Mouse (Mus musculus) small intestine, adult 2 months (tissue): ENCODE measurements around the gene Adgrl1. TPM values are rescaled to one million over a fixed set of nuclear protein-coding genes. Genes with fewer than 3 reads are reported as not detected.

Experiments used
- H3K27ac ChIP-seq: fragments of 200-500 bp; 2 replicates; pipeline ENCODE4 v1.5.1; 2012; ENCODE audit warnings: low read depth, low read length, control low read depth, inconsistent platforms; ENCODE audit not compliant: insufficient read depth
- H3K27me3 ChIP-seq: fragments of 200-500 bp; 2 replicates; pipeline ENCODE4 v1.6.1; 2012; ENCODE audit warnings: mild to moderate bottlenecking, moderate library complexity, low read length, inconsistent platforms; ENCODE audit not compliant: control insufficient read depth, insufficient read depth
- H3K36me3 ChIP-seq: fragments of 200-500 bp; 2 replicates; pipeline ENCODE4 v1.6.1; 2012; ENCODE audit warnings: mild to moderate bottlenecking, low read length, control low read depth, inconsistent platforms; ENCODE audit not compliant: control insufficient read depth, insufficient read depth
- H3K4me1 ChIP-seq: fragments of 200-500 bp; 2 replicates; pipeline ENCODE4 v1.6.1; 2012; ENCODE audit warnings: low read length, inconsistent platforms, mixed read lengths; ENCODE audit not compliant: control insufficient read depth, insufficient read depth, insufficient read length
- H3K4me3 ChIP-seq: fragments of 200-500 bp; 2 replicates; pipeline ENCODE4 v1.5.1; 2012; ENCODE audit warnings: low read depth, mild to moderate bottlenecking, control low read depth, inconsistent platforms, low read length, moderate library complexity
- CTCF ChIP-seq: fragments of 200-500 bp; IDR thresholded peaks from 2 replicates; pipeline ENCODE4 v1.5.1; 2012; ENCODE audit warnings: low read depth, mild to moderate bottlenecking, control low read depth, inconsistent platforms, low read length, moderate library complexity, mixed read lengths; ENCODE audit not compliant: insufficient replicate concordance, insufficient read length; ENCODE audit errors: extremely low read depth
- POLR2A ChIP-seq: fragments of 200-500 bp; IDR thresholded peaks from 2 replicates; pipeline ENCODE4 v1.6.1; 2012; ENCODE audit warnings: low read depth, mild to moderate bottlenecking, control low read depth, inconsistent platforms, low read length, moderate library complexity
- whole genome bisulfite sequencing: fragments of 180-500 bp; shearing (Covaris S2); methylation state at CpG from one replicate; pipeline ENCODE4 v1.1.7; 2018; 5-methylcytosine and 5-hydroxymethylcytosine counted together
- polyA plus RNA-seq: library from polyadenylated mRNA; depleted of rRNA; stranded (reverse); fragments of >200 nt; gene quantifications from 2 replicates; pipeline ENCODE4 v1.2.3, GENCODE M21; 2012

The Adgrl1 gene
- polyA plus RNA-seq, 1 experiment: 19.1 TPM

DNA sequence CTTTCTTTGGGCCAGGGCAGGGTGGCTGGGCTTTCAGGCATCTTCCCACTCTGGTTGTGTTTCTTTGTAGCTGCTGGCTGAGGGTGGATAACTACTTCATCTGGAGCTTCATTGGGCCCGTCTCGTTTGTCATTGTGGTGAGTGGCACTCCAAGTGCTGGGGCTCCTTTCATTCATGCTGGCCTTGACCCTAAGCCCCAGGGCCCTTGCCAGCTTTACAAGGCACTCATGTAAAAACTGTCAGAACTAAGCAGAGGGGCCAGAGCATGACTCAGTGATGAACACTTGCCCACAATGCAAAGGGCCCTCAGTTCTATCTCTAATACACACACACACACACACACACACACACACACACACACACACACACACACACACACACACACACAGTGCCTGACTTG lies 35.1 kb downstream of the Adgrl1 start:
- no peak for TF ChIP-seq POLR2A
- no peak for TF ChIP-seq CTCF
- H3K4me1 ChIP-seq: no peaks in the 10 kb centered on the region
- 0 out of 2 replicates have a peak, but pooled peaks cover 3% of the 10 kb centered on the region for H3K36me3 ChIP-seq
- 92% methylated on average over 2 of the region's 2 CpGs for WGBS
- H3K27ac ChIP-seq: no peak overlapping the region
- no peak overlapping the region for H3K4me3 ChIP-seq
- H3K27me3 ChIP-seq: no peaks in the 10 kb centered on the region

DNA sequence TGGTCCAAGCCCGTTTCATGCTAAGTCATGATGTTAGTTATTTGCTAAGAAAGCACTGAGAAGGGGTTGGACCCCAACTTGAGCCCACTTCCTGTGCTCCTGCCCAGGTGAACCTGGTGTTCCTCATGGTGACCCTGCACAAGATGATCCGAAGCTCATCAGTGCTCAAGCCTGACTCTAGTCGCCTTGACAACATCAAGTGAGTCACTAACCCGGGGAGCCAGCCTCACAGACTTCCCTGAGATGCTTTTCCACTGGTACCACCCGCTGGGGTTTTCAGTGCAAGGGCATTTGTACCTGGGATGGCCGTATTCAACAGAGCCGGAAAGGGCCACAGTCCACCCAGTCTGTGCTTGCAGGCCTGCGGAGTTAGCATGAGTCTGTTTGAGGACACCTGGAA lies 35.5 kb downstream of the Adgrl1 start:
- 0 out of 2 replicates have a peak, but pooled peaks cover 3% of the 10 kb centered on the region for H3K36me3 ChIP-seq
- H3K27ac ChIP-seq: no peak overlapping the region
- no peak for TF ChIP-seq POLR2A
- no peak for TF ChIP-seq CTCF
- H3K4me3 ChIP-seq: no peak overlapping the region
- WGBS: 92% methylated on average over 8 of the region's 8 CpGs
- H3K4me1 ChIP-seq: no peaks in the 10 kb centered on the region
- no peaks in the 10 kb centered on the region for H3K27me3 ChIP-seq

DNA sequence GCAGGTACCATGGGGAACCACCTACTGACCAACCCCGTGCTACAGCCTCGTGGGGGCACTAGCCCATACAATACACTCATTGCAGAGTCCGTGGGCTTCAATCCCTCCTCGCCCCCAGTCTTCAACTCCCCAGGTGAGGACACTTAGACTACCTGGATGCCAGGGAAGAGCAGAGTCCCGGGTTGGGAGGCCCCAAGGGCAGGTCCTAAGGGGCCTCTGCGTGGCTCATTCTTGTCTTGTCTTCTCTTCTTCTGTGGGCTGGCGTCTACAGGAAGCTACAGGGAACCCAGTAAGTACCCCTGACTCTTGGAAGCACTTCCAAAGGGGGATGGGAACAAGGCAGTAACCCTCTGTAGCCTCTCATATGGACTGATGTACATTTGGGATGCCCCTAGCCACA lies 37.7 kb downstream of the Adgrl1 start:
- Histone ChIP-seq H3K27ac (no peak overlapping the region), H3K36me3 (0 out of 2 replicates have a peak, but pooled peaks cover 3% of the 10 kb centered on the region), H3K4me3 (no peak overlapping the region), H3K27me3 (no peaks in the 10 kb centered on the region), H3K4me1 (no peaks in the 10 kb centered on the region)
- TF ChIP-seq CTCF: no peak
- TF ChIP-seq POLR2A: no peak
- 85% methylated on average over 7 of the region's 7 CpGs for WGBS

DNA sequence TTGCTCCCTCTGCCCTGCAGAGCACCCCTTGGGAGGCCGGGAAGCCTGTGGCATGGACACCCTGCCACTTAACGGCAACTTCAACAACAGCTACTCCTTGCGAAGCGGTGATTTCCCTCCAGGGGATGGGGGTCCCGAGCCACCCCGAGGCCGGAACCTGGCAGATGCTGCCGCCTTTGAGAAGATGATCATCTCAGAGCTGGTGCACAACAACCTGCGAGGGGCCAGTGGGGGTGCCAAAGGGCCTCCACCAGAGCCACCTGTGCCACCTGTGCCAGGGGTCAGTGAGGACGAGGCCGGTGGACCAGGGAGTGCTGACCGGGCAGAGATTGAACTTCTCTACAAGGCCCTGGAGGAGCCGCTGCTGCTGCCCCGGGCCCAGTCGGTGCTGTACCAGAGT lies 38.4 kb downstream of the Adgrl1 start:
- no peak overlapping the region for H3K4me3 ChIP-seq
- no peaks in the 10 kb centered on the region for H3K27me3 ChIP-seq
- H3K4me1 ChIP-seq: no peaks in the 10 kb centered on the region
- no peak for TF ChIP-seq POLR2A
- no peak for TF ChIP-seq CTCF
- 0 out of 2 replicates have a peak, but pooled peaks cover 3% of the 10 kb centered on the region for H3K36me3 ChIP-seq
- 92% methylated on average over 15 of the region's 15 CpGs for WGBS
- no peak overlapping the region for H3K27ac ChIP-seq

DNA sequence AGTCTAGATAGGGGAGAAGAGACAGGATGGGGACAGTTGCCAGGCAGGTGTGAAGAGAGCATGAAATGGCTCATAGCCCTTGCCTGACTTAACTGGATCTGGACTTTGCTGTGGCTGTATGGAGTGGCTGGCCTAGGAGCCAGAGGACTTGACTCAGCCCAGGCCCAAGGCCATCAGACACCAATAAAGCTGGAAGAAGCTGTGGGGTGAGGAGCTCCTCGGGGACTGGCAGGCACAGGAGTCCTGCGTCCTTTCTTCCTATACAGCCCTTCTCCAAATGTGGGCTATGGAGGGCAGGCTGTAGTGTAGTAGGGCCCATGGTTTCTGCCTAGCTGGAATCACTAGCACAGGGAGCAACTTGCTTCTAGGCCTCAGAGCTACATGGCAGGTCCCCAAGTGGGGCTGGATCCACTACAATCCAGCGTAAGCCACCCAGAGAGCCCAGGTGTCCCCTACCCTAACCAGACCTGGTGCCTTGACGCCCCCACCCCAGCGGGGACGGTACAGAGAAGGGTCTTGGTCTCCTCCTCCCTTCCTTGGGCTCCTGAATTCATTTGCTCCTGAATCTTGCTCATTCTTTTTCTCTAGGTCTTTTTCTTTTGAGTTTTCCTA lies 41.3 kb downstream of the Adgrl1 start:
- no peak overlapping the region for H3K4me3 ChIP-seq
- no peak for TF ChIP-seq POLR2A
- TF ChIP-seq CTCF: no peak
- 76% methylated on average over 6 of the region's 6 CpGs for WGBS
- 0 out of 2 replicates have a peak, but pooled peaks cover 1% of the 10 kb centered on the region for H3K36me3 ChIP-seq
- H3K4me1 ChIP-seq: no peaks in the 10 kb centered on the region
- no peak overlapping the region for H3K27ac ChIP-seq
- no peaks in the 10 kb centered on the region for H3K27me3 ChIP-seq

DNA sequence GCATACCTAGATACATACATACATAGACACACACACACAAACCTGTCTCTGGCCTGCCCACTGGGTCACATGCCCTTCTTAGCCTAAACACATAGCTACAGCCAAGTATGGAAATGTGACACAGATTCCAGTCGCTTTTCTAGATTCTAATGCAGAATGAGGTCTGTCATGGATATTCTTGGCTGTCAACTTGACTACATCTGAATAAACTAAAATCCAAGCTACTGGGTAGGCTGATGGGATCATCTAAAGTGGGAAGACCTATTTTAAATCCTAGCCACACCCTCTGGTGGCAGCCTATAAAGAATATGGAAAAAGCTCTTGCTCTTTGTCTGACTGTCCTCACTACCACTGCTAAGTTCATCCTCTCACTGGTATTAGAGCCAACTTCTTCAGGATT lies 42.5 kb downstream of the Adgrl1 start:
- no peak overlapping the region for H3K4me3 ChIP-seq
- no peak overlapping the region for H3K27ac ChIP-seq
- no peaks in the 10 kb centered on the region for H3K27me3 ChIP-seq
- WGBS: 60% methylated on average over 1 of the region's 1 CpGs
- H3K4me1 ChIP-seq: no peaks in the 10 kb centered on the region
- H3K36me3 ChIP-seq: no peaks in the 10 kb centered on the region
- TF ChIP-seq CTCF (no peak), POLR2A (no peak)

DNA sequence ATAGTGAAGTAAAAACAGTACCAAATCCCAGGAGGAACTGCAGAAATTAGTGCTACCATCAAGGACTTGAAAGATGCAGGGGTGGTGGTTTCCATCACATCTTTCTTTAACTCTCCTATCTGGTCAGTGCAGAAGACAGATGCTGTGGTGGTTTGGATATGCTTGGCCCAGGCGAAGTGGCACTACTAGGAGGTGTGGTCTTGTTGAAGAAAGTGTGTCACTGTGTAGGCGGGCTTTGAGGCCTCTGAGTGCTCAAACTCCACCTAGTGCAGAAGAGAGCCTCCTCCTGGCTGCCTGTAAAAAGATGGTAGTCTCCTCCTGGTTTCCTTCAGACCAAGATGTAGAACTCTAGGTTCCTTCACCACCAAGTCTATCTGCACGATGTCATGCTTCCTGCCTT lies 45.6 kb downstream of the Adgrl1 start:
- WGBS: 66% methylated on average over 3 of the region's 3 CpGs
- TF ChIP-seq CTCF (no peak), POLR2A (no peak)
- no peaks in the 10 kb centered on the region for H3K36me3 ChIP-seq

More for the DNA sequence above, 45.6 kb downstream of the Adgrl1 start:
- Histone ChIP-seq H3K4me1 (no peaks in the 10 kb centered on the region), H3K27me3 (no peaks in the 10 kb centered on the region), H3K4me3 (no peak overlapping the region), H3K27ac (no peak overlapping the region)
